Mouse (Mus musculus) testis, postnatal 10 days (tissue): ENCODE measurements around the gene Ghrh.

ENCODE experiments used
- DNase-seq: peaks from one replicate; pipeline ENCODE4 v3.0.0; 2021; ENCODE audit warnings: low spot score

Ghrh gene

DNA sequence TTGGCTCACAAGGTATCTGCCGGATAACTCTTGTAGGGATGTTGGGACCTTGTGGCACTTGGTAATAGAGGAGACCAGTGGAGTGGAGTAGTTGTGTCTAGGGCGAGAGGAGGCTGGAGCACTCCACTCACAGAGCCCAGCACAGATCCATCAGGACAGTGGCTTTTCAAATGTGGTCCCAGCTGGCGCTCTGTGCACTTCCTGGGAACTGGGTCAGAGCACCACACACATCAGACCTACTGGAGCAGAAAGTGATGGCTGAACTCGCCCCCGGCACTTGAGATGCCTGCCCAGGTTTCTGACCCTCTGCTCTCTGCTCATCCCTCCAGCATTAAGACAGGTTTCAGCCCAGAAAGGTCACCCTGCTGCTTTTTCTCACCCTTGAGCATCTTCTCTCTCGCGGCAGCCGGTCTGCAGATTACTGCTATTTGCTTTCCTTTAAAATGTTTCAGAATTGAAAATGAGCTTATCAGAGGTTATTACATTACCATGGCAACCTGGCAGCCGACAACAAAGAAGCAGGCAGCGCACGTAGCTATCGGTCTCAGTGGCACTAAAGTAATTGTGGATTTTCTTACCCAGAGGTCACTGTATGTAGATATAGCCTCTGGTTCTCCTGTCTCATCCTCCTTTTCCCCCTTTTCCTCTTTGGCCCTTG, 1.9 kb upstream of the Ghrh start:
- DNase-seq = no peak

DNA sequence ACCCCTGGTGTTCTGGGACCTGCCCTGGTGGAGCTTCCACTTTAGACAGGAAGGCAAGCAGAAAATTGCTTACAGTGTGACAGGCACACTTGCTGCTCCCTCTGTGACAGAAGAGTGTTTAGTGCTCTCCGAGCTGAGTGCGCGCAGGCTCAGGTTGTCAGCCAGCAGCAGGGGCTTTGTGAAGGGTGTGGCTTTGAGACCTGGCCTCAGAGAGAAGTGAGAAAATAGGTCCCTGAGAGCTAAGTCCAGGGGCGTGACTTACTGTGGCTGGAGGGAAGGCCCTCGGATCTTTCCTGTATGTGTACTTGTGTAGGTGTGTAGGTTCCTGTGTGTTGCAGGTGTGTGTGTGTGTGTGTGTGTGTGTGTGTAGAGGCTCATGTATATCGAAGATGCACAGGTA, 4.0 kb downstream of the Ghrh start:
- DNase-seq = no peak

DNA sequence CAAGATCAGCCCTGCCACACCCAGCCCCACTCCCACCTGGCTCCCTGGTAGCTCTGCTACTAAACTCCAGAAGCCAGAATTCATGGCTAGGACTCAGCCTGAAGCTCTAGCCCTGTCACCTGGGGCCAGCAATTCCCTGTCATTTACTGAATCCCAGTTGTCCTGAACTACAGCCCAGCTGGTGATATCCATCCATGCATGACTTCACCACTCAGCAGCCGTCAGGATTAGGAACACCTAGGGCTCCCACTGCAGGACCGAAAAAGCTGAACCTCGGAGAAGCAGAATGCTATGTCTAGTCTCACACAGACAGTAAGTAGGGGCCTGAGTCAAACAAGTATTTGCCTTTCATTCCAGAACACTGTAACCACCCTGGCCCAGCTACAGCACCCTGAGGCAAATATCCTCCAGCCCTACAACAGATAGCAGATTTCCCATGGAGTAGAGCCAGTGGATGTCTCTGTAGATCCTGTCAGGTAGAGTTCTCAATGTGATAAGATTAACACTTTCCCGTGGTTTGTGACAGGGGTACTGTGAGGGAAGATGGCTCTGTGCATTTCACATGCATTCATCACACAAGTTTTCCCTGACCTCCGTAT, 4.9 kb downstream of the Ghrh start:
- DNase-seq = no peak

DNA sequence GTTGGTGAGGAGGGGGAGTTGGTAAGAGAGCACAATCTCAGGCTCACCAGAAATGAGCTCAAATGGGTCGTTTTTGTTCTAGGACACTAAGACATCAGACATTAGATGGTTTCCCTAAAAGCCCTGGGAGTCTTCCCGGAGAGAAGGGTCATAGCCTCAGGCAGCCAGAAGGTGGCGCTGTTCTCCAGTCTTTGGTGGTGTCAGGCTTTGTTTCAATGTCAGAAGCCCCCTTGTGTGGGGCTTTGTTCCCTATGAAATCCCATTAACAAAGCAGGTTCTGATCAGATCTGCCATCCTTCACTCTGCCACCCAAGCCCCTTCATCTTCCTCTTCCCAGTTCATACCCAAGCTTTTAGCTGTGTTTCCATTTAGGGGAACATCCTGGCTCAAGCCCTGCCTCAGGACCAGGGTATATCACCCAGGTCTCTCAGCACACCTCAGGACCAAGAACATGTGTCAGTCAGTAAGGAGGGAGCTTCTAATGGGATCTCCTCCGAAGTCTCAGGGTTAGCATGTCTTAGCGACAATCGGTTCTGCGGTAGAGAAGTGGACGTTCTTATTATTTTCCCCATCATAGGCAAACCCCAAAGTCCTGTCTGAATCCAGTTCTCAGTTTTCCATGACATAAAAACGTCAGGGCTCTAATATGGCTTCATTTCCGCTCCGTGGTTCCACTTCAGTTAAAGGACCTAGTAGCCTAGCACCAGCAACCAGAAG, 5.6 kb downstream of the Ghrh start:
- peak; percentile 88 for DNase-seq

DNA sequence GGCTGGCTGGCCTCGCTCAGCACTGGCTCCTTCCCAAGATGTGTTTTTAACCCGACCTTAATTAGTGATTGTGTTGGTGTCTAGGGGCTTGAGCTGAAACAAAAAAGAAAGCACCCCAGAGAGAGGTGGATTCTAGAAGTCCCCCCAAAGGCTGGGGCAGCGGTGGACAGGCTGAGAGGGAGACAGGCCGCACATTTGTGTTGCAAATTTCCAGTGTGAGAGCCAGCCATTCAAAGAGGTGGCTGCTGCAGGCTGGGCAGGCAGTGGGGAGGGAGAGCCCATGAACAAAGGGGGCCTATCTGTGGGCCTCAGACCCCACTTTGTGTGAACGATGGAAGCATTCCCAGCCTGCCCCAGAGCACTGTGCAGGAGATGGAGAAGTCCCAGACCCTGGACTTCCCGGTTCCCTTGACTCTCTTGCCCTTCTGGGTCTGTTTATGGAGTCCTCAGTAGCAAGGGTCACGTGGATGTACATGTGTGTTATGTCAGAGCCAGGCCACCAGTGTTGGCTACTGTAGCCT, 7.0 kb downstream of the Ghrh start:
- no peak for DNase-seq

DNA sequence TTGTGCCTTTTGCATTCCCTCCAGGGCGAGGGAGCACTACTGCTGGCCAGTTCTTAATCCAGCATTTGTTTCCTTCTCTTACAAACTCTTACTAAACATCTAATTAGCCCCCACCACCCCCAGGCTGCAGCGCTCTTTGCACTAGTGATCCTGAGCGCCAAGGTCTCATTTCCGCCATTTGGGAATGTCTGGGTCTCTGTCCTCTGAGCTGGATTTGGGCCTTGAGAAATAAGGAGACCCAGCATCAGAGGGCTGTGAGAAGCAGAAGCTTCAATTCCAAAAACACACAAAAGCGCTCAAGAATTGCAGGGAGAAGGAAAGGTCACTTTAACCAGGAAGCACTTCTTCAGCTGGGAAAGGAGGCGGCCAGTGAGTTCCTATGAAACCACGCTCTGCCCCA, 7.8 kb downstream of the Ghrh start:
- no peak for DNase-seq

DNA sequence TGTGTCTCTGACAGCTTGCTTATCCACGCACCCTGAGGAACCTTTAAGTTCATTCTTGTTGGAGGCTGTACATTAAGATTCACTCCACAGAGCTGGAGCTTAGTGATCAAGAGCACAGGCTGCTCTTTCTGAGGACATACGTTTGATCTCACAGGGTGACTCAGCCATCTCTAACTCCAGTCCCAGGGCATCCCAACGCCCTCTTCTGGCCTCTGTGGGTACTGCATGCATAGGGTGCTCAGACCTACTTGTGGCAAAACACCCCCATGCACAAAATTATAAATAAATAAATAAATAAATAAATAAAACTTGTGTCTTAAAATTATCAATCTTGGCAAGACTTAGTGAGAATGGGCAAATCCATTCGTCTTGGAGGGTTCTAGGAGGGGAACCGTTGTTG, 8.6 kb downstream of the Ghrh start:
- DNase-seq = peak; percentile 84

DNA sequence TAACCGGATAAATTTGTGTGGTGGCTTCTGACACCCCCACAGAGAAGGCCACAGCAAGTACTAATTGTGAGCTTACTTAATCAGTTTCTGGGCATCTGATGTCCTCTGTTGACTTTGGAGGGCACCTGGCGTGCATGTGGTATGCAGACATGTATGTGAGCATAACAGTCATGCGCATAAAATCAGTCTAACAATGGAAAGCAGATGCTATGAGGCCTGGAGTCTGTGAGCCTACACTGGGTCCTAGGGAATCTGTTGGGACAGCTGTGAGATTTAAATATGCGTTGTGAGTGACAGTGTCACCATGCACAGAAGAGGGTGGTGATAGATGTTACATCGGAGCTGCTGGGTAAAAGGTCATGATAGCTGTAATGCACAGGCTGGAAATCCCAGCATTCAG, 15.2 kb downstream of the Ghrh start:
- DNase-seq = no peak

DNA sequence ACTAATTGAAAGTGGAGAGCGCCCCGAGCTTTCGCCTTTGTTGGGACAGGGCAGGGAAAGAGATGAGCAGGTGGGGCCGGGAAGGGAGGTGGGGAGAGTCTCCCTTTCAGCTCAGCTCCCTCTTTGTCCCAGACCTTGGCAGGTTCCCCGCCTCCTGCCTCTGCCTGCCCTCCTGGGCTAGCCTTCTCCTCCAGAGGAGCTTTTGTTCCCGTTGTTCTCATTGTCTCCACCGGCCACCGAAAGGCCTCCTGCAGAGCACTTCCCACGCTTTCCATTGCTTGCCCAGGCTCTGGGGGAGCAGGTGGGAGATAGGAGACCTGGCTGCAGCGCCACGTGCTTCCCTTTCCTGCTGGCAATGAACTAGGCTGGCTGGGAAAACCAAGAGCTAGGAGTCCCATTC, 18.7 kb downstream of the Ghrh start:
- no peak for DNase-seq

DNA sequence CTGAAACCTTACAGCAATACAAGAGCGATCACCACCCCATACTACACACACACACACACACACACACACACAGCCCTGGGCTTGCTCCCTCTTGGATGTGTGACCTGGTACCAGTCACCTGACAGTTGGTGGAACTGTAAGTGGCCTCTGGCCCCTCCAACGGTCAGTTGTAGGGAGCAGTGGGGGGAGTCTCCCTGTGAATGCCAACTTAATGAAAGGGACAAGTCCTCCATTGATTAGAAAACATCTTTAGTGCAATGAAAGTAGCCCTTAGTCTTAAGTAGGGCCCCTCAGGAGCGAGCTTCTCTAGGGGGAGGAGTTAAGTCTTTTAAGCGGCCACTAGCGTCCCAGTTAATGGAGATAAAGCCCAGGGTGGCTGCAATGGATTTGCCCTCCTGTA, 19.2 kb downstream of the Ghrh start:
- no peak for DNase-seq

DNA sequence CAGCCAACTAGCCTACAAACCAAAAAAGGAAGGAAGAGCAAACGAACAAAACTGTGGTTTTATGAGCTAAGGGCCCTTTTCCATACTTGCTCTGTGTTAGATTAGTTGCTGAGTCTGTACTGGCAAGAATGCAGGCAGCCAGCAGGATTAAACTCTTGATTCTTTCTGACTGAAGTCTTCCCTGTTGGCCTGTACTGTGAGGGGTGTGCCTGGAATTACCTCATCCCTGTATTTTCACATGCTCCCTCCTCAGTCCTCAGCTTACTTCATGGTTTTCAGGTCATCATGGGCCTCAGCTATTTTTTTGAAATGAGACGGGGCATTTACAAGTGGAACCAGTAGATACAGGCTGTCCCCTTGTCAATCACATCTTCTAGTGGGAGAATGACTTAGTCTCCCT, 22.1 kb downstream of the Ghrh start:
- no peak for DNase-seq

DNA sequence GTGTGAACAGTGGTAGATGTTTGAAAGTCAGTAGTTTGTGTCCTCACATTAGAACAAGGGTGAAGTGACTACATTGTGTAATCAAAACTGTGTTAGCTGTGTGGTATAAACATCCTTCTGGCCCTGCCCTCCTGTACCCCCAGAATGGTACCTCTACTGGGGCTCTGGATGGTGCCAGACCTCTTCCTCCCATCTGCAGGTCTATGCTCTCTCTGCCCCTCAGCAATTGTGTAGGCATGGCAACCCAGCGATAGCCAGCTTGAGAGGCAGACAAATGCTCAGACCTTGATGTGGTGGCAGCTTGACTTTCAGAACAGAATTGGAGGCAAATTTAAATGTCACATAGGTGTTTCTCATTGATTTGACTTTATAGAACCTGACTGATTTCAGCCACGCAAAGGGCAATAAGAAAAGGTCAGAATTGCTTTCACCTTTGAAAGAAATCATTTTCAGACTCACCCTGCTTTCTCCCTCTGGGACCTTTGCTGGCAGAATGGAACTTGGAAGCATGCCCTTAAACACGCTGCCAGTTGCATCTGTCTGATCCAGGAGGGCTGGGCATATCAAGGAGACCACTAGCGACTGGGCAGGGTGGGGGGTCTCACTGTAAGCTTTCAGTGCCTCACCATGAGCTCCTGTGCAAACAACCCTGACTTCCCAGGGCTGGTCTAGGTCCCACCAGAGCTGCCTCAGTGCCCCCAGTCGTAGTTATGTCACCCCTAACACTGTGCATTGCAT, 25.1 kb downstream of the Ghrh start:
- no peak for DNase-seq

DNA sequence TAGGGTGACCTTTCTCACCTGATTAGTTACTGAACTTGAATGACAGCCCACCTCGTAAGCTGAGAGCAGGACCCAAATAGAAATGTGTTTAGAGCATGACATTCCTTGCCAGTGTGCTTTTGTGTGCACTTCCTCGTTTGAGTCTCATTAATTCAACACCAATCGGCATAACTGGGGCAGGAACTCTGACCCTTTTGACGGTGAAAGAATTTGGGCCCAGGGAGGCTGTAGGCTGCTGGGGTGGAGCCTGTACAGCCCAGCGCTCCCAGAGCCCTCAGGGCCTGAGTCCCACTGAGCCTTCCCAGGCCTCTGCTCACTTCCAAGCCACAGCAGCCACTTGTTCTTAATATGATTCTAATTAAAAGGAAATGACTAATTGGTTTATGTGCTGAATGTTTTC, 26.4 kb downstream of the Ghrh start:
- DNase-seq = no peak

DNA sequence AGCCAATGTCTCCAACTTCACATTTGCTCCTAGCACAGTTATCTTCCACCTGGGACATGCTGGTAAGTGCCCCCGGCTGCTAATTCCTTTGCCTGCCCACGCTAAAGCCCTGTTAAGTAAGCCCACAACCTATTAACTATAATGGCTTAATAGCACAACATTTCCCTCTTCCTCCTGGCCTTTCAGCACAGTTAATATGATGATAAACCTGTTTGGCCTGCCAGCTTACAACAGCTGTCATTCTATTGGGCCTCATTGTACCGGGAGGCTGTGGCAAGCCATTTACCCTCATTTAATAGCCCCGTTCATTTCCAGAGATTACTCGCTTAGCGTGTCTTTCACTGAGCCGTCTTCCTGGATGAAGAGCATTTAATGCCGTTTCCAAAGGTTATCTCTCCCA, 27.2 kb downstream of the Ghrh start:
- no peak for DNase-seq

DNA sequence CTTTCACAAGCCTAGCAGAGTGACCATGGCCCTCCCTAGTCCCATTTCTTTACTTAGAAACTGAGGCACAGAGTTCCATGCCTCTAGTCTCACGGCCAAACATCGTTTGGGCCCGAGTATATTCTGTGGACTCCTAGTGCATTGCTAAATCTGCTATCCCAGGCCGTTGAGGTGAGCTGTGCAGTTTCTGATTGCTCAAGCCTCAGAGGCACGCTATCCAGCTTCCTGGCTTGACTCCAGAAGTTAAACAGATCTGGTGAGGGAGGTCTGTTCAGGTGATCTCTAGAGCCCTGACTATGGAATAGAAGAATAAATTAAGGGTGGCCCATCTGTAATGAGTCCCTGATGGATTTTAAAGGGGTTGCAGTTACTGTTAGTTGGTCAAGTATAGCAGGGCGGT, 30.1 kb downstream of the Ghrh start:
- no peak for DNase-seq

DNA sequence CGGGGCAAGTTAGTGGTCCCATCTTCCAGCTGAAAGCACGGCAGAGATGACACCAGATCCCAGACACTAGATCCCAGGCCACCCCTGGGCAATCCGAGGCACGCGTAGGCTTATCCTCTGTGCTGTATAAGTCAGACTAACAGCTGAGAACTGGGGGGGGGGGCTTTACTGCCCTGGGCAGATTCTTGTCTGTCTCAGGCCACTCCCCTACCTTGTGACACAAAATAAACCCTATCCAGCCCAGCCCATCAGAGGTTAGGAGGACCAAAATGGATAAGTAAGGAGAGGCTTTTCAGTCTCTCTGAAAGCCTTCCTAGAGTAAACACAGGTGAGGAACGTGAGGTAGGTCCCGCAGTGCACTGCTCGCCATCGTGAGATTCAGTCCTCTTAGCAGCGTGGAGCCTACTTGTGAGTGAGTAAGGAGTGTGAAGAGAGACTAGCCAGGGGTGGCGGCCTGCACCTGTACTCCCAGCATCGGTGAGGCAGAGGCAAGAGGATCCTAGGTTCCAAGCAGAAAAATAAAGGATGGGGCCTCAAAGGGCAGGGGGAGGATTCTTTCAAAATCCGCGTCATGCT, 30.9 kb downstream of the Ghrh start:
- DNase-seq = no peak

DNA sequence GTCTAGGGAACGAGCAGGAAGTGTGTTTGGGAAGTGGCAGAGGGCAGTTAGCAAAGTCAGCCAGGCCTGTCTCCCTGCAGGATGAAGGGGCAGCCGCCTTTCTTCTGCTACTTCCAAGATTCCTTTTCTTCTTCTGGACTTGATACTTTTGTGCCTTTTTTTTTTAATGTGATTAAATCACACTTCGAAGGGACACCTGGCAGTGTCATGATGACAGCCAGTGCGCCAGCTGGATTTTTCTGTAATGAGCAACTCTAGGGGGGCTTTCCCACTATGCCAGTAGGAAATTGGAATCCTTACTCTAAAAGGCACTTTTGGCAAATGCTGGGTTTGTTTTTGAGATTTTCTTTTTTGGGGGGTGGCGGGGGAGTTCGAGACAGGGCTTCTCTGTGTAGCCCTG, 31.8 kb downstream of the Ghrh start:
- DNase-seq = no peak

DNA sequence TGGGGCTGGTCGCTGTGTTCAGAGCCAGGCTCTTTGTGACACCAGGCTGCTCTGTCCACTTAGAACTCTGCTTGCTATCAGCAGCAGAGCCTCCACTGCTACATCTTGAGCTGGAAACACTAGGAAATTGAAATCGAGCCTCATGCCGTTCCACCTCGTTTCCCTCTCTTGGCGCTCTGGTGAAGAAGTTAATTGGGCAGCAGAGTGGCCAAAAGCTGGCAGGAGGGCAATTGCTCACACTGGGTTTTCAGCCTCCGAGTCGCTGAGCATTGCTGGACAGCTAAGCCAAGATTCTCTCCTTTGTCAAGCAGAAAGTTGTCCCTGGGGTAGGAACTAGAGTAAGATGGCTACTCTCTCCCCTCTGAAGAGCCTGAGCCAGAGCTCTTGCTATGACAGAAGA, 33.0 kb downstream of the Ghrh start:
- no peak for DNase-seq

DNA sequence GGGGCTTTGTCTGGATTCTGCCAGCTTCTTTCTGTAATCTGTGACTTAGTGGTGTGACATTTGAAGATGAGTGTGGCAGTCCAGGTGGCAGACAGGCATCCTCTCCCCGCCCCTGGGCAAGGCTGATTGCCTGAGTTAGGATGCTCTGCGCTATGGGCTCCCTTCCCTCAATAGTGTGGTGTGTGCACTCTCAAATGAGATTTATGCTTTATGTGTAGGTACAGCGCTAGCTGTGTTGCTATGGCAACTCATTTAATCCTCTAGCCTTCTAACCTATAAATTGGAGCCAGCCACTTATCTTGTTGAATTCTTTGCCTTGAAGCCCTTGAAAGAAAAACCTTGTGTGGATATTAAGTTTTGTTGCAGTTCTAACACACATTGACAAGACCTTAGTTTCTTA, 33.6 kb downstream of the Ghrh start:
- DNase-seq = no peak

DNA sequence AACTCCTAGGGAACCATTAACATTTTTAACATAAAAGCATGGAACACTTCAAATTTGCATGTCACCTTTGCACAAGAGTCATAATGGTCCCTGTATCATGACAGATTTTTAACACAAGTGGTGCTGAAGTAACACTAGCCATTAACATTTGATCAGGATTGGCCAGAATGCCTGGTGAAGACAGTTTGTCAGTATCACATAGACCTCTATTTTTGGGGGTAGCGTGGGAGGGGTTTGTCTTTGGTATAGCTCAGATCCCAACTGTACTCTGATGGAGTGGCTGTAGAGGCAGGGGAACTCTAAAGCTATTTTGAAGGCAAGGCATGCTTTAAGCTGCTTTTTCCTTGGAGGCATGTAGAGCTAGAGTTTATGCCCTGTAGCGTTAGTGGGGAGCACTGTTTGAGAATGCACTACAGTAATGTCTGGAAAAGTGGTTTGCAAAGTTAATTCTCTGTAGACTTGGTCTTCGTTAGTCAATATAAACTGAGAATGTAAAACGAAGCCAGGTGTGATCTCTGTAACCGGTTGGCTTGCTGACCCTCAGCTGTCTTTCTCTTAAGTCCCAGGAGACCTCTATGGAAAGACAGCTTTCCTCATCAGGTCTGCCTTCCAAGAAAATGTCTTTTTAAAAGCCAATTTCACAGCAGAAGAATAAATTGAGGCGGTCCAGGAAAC, 36.2 kb downstream of the Ghrh start:
- DNase-seq = no peak

DNA sequence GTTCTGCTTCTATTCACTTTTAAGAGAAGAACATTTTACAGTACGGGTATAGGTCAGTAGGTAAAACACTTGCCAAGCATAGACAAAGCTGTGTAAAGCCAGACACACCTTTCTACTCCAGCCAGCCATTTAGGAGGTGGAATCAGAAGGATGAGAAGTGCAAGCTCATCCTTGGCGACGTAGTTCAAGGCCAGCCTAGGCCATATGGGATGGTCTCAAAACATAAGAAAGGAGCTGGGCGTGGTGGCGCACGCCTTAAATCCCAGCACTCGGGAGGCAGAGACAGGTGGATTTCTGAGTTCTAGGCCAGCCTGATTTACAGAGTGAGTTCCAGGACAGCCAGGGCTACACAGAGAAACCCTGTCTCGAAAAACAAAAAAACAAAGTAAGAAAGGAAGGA, 37.7 kb downstream of the Ghrh start:
- DNase-seq = no peak
